Mouse (Mus musculus): Measurements from ENCODE around the gene Hsd11b1.

DNA sequence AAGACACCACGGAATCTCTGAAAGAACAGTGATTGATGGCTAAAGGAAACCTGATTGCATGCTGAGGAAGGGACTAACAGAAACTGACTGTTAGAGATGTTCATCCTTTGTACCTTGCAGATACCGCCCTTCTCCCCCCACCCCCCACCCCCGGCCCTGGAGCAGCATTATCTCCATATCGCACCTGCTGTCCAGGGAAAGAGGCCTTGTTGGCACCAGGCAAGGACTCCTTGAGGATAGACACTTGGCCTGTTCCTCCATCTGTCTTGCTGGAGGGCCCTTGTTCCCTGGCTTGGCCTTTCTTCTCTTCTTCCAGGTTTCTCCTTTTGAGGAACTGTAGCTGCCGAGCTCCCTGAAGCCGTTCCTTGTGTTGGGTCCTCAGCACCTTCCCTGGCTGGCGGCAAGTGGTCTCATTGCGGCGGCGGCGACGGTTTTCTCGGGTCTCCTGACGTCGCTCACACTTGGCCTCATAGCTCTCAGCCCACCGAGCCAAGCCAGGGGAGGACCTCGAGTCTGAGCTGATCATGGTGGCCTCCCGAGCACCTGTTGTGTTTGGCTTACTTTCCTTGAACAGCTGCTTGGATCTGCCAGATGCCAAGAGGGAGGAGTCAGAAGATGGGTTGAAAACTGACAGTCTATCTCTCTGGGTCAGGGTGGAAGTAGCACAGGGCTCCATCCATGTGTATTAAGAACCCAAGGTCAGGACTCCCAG lies 66.2 kb downstream of the Hsd11b1 start:
- TF ChIP-seq CTCF (IDR thresholded peaks at IDR 0.05; ENCODE audit: low read depth) = no peak
- TF ChIP-seq EP300 (IDR thresholded peaks at IDR 0.05; ENCODE audit: low read depth) = no peak

Measured in heart, postnatal 0 days (tissue).